Mouse (Mus musculus): ENCODE data around the gene Nosip. TPM values are rescaled to one million over a fixed set of nuclear protein-coding genes. Genes with fewer than 3 reads are reported as not detected.
"Not testable (repeated sequence)": the region's sequence is repeated elsewhere in the genome, so short reads cannot be mapped to it uniquely, and the experiment has no call there.

The Nosip gene
- total RNA-seq, 1 experiment from 2014 or later: 41.6 TPM

- peak; percentile 36 for DNase-seq
These were observed 28.2 kb downstream of the Nosip start for GRCm38 (mm10) chr7:45090251-45090977.

GRCm38 (mm10) chr7:45091001-45091990 lies 29.1 kb downstream of the Nosip start:
- DNase-seq: peak; percentile 26

GRCm38 (mm10) chr7:45092048-45092447 lies 29.8 kb downstream of the Nosip start, which contains the start of gene Rcn3:
Gene Rcn3 (minus strand): TSS chr7:45092221.
- DNase-seq: peak; percentile 91

GRCm38 (mm10) chr7:45092828-45093515 lies 30.7 kb downstream of the Nosip start:
- peak; percentile 5 for DNase-seq

- DNase-seq: peak; percentile 28
These were observed 31.3 kb downstream of the Nosip start for GRCm38 (mm10) chr7:45093516-45093905.

GRCm38 (mm10) chr7:45094121-45094520 lies 31.9 kb downstream of the Nosip start:
- peak; percentile 2 for DNase-seq

GRCm38 (mm10) chr7:45095367-45095766 lies 33.1 kb downstream of the Nosip start:
- peak; percentile 4 for DNase-seq

GRCm38 (mm10) chr7:45095965-45096364 lies 33.7 kb downstream of the Nosip start:
- not testable (repeated sequence) for DNase-seq

GRCm38 (mm10) chr7:45097479-45097878 lies 35.2 kb downstream of the Nosip start:
- DNase-seq: peak; percentile 29

GRCm38 (mm10) chr7:45098541-45099240 lies 36.5 kb downstream of the Nosip start:
- peak; percentile 38 for DNase-seq

- DNase-seq: peak; percentile 69
These were observed 37.8 kb downstream of the Nosip start for GRCm38 (mm10) chr7:45100046-45100445.

GRCm38 (mm10) chr7:45102441-45102840 lies 40.2 kb downstream of the Nosip start:
- peak; percentile 8 for DNase-seq

- DNase-seq: peak; percentile 53
These were observed 40.8 kb downstream of the Nosip start for GRCm38 (mm10) chr7:45102940-45103585.

- peak; percentile 95 for DNase-seq
These were observed 41.5 kb downstream of the Nosip start, which contains the start of gene Fcgrt for GRCm38 (mm10) chr7:45103652-45104180. Gene Fcgrt (minus strand): TSS chr7:45103851.

GRCm38 (mm10) chr7:45104941-45105340 lies 42.7 kb downstream of the Nosip start:
- DNase-seq: peak; percentile 2

GRCm38 (mm10) chr7:45105491-45105890 lies 43.3 kb downstream of the Nosip start:
- no peak for DNase-seq

- DNase-seq: peak; percentile 4
These were observed 44.2 kb downstream of the Nosip start for GRCm38 (mm10) chr7:45106441-45106840.

- DNase-seq: peak; percentile 2
These were observed 44.9 kb downstream of the Nosip start for GRCm38 (mm10) chr7:45107052-45107645.

- DNase-seq: not testable (repeated sequence)
These were observed 47.9 kb downstream of the Nosip start for GRCm38 (mm10) chr7:45110089-45110488.

GRCm38 (mm10) chr7:45111940-45112339 lies 49.7 kb downstream of the Nosip start:
- DNase-seq: peak; percentile 2
